Mouse (Mus musculus) thymus, adult 2 months (tissue): ENCODE data around the gene Kcnt2. TPM values are rescaled to one million over a fixed set of nuclear protein-coding genes. Genes with fewer than 3 reads are reported as not detected.

ENCODE experiments used
- DNase-seq: peaks from one replicate; pipeline ENCODE4 v3.0.0; 2021
- H3K27ac ChIP-seq: fragments of 200-500 bp; 2 replicates; pipeline ENCODE4 v1.5.1; 2012; ENCODE audit warnings: low read length, control low read depth; ENCODE audit not compliant: control insufficient read depth, insufficient read depth
- H3K27me3 ChIP-seq: fragments of 200-500 bp; 2 replicates; pipeline ENCODE4 v1.6.1; 2012; ENCODE audit warnings: mild to moderate bottlenecking, low read length, moderate library complexity, mixed read lengths; ENCODE audit not compliant: control insufficient read depth, insufficient read depth
- H3K36me3 ChIP-seq: fragments of 200-500 bp; 2 replicates; pipeline ENCODE4 v1.6.1; 2012; ENCODE audit warnings: mild to moderate bottlenecking, low read length, moderate library complexity; ENCODE audit not compliant: control insufficient read depth, insufficient read depth
- H3K4me1 ChIP-seq: fragments of 200-500 bp; replicated peaks from 2 replicates; pipeline ENCODE4 v1.6.1; 2012; ENCODE audit warnings: low read length; ENCODE audit not compliant: control insufficient read depth, insufficient read depth
- H3K4me3 ChIP-seq: fragments of 200-500 bp; 2 replicates; pipeline ENCODE4 v1.5.1; 2012; ENCODE audit warnings: mild to moderate bottlenecking, low read length, control low read depth, moderate library complexity; ENCODE audit not compliant: control insufficient read depth, insufficient read depth
- CTCF ChIP-seq: fragments of 200-500 bp; IDR thresholded peaks from 2 replicates; pipeline ENCODE4 v1.5.1; 2012; ENCODE audit warnings: mild to moderate bottlenecking, control low read depth, low read length, moderate library complexity, borderline replicate concordance; ENCODE audit not compliant: control insufficient read depth, poor library complexity, insufficient read depth; ENCODE audit errors: extremely low read depth
- POLR2A ChIP-seq: fragments of 200-500 bp; IDR thresholded peaks from 2 replicates; pipeline ENCODE4 v1.6.1; 2012; ENCODE audit warnings: mild to moderate bottlenecking, low read length, control low read depth, moderate library complexity; ENCODE audit not compliant: control insufficient read depth, poor library complexity, insufficient read depth; ENCODE audit errors: extremely low read depth
- WGBS: fragments of 180-500 bp; shearing (Covaris S2); methylation state at CpG from one replicate; pipeline ENCODE4 v1.1.7; 2018; 5-methylcytosine and 5-hydroxymethylcytosine counted together
- polyA plus RNA-seq: library from polyadenylated mRNA; depleted of rRNA; stranded (reverse); fragments of >200 nt; gene quantifications from 2 replicates; pipeline ENCODE4 v1.2.3, GENCODE M21; 2012

The Kcnt2 gene
- polyA plus RNA-seq, 1 experiment, result 0.05 TPM

DNA sequence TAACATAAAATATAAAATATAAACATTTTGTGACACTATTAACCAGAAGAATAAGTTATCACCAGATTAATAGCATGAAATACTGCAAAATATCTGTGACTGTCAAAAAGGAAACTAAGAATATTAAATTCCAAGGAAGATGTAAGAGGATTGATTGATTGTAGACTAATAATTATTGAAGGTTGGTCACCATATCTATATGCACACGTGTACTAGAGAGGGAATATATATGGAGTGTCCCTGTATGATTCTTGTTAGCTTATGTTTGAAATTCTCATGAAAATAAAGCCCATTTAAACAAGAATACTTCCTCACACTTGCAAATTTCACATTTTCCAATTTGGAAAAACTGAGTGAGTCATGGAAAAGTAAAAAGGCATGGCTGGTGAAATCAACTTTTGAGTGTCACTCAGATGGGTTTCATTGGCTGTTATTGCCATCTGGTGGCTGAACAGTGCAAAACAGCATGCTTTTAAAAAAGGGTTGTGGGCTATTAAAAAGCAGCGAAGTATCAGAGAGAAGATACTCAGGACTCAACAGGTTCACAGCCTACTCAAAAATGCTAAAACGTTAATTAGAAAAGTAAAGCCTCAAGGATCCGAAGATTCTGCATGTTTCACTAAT is 285.4 kb downstream of the Kcnt2 start:
- WGBS, result 34% methylated on average over 4 of the region's 4 CpGs
- no peak for DNase-seq
- TF ChIP-seq CTCF, result no peak
- no peak for TF ChIP-seq POLR2A
- Histone ChIP-seq H3K27me3 (no peaks in the 10 kb centered on the region), H3K36me3 (no peaks in the 10 kb centered on the region), H3K27ac (no peak overlapping the region), H3K4me3 (no peak overlapping the region), H3K4me1 (no peaks in the 10 kb centered on the region)

DNA sequence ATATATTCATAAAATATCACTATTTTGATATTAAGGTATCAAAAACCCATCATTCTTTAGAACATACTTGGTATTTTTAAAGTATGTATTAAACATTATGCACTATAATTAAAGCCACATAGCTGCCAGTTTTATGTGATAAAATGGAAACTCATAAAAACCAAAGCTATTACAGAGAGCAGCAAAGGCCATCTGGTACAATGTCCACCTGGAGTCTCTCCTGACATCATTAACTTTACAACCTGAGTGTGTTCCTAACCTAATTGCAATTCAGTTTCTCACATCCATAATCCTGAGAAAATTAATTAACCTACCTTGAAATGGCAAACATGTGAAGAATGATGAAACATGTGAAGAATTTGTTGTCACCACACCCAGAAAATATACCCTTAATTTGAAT is 288.9 kb downstream of the Kcnt2 start:
- H3K36me3 ChIP-seq, result no peaks in the 10 kb centered on the region
- H3K27me3 ChIP-seq, result no peaks in the 10 kb centered on the region
- TF ChIP-seq CTCF (no peak), POLR2A (no peak)
- H3K27ac ChIP-seq, result no peak overlapping the region
- DNase-seq, result no peak
- H3K4me3 ChIP-seq, result no peak overlapping the region
- no peaks in the 10 kb centered on the region for H3K4me1 ChIP-seq

DNA sequence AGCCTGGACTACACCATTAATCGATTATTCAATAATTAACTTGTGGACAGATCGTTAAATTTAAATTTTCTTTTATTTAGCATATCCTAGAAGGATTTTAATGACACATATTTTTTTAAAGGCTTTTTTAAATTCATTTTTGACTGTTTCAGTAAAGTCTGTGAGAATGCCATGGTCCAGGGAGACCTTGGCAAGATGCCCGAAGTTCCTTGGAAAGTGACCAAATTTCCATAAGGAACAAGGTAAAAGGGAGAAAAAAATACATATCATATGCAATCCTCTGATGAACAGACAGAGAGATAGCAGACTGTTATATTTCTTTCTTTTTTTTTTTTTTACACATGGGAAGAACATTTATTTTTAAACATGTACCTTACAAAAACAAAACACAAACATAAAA is 296.1 kb downstream of the Kcnt2 start:
- Histone ChIP-seq H3K27ac (no peak overlapping the region), H3K4me3 (no peak overlapping the region), H3K4me1 (no peaks in the 10 kb centered on the region), H3K27me3 (no peaks in the 10 kb centered on the region), H3K36me3 (no peaks in the 10 kb centered on the region)
- DNase-seq, result no peak
- 89% methylated on average over 3 of the region's 3 CpGs for WGBS
- no peak for TF ChIP-seq CTCF
- no peak for TF ChIP-seq POLR2A

DNA sequence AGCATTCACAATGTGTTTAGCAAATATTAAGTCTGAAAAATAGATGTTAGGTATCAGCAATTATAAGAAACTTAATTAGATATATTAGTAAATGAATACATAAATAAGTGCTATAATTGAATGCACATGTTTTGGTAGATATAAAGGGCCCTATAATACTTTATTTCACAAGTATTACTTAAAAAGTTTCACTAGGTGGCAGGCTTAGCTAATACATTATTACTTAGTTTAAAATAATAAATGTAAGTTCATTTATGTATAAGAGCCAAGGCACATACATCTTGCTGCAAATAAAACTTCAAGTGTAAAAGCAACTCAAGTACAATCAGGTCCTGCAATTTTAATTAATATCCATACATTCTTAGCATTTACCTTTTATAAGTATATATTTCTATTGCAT is 302.8 kb downstream of the Kcnt2 start:
- TF ChIP-seq POLR2A (no peak), CTCF (no peak)
- Histone ChIP-seq H3K4me3 (no peak overlapping the region), H3K27me3 (no peaks in the 10 kb centered on the region), H3K36me3 (no peaks in the 10 kb centered on the region), H3K27ac (no peak overlapping the region), H3K4me1 (no peaks in the 10 kb centered on the region)
- DNase-seq, result no peak

DNA sequence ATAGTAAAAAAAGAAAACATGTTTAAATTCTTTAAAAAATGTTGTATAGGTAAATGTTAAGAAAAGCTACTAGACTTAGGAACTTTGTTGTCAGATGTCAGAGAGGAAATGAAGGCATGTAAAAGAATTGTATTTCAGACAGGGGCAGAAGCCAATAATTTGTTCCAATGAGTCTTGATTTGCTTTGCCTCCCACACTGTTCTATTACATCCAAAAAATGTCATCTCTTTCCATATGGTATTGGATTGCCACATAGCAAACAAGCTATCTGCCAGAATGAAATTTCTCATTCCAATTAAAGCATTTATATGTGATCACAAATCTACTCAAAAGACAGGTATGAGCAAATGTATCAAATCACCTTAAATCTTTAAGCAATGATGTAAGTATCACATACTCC is 314.8 kb downstream of the Kcnt2 start:
- Histone ChIP-seq H3K4me1 (no peaks in the 10 kb centered on the region), H3K27me3 (no peaks in the 10 kb centered on the region), H3K36me3 (no peaks in the 10 kb centered on the region), H3K27ac (no peak overlapping the region), H3K4me3 (no peak overlapping the region)
- TF ChIP-seq POLR2A (no peak), CTCF (no peak)
- DNase-seq, result no peak

DNA sequence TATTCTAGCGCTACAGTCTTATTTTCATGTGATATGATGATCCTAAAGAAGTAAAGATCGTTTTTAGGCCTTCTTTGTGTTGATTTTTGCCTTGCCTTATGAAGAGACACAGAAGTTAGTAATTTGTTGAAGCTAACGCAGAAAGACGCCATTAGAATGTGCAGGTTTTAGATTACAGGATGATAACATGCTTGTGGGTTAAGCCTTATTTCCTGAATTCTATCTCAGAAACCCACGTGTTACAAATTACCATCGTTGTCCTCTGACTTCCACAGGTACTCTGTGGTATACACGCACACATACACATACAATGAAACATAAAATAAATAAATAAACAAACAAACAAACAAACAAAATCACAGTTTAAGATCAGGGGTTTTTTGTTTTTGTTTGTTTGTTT is 326.2 kb downstream of the Kcnt2 start:
- WGBS, result 44% methylated on average over 7 of the region's 7 CpGs
- no peaks in the 10 kb centered on the region for H3K36me3 ChIP-seq
- H3K4me3 ChIP-seq, result no peak overlapping the region
- H3K4me1 ChIP-seq, result no peaks in the 10 kb centered on the region
- TF ChIP-seq CTCF (no peak), POLR2A (no peak)
- no peak for DNase-seq
- H3K27ac ChIP-seq, result no peak overlapping the region
- no peaks in the 10 kb centered on the region for H3K27me3 ChIP-seq

DNA sequence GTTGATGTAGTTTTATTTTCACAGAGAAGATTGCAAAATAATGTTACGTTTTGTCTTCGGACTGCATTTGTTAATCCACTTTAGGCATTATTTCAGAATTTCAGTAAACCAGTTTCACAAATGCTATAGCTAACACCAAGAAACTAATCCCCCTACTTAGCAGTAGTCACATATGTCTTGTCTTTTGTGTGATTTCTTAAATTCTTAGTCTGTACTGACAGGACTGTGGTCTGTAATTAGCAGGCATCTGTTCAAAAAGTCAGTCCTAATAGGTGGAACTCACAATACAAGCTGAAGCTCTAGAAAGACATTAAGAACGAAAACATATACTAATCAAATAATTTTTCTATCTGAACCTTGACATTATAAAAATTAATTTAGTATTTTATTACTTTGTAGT is 332.6 kb downstream of the Kcnt2 start:
- TF ChIP-seq CTCF (no peak), POLR2A (no peak)
- Histone ChIP-seq H3K4me1 (no peaks in the 10 kb centered on the region), H3K36me3 (no peaks in the 10 kb centered on the region), H3K4me3 (no peak overlapping the region), H3K27me3 (no peaks in the 10 kb centered on the region), H3K27ac (no peak overlapping the region)
- WGBS, result 91% methylated on average over 3 of the region's 3 CpGs
- DNase-seq, result no peak
